Mouse (Mus musculus) CH12.LX (cell line): ENCODE results near the gene Cish. TPM values are rescaled to one million over a fixed set of nuclear protein-coding genes. Genes with fewer than 3 reads are reported as not detected.

ENCODE experiments used
- DNase-seq: peaks from one replicate; pipeline ENCODE4 v3.0.0-alpha.2; 2013; ENCODE audit errors: extremely low read depth
- H3K27ac ChIP-seq: 2 replicates; pipeline ENCODE4 v1.5.1; 2012; ENCODE audit warnings: low read depth, mild to moderate bottlenecking, control low read depth, moderate library complexity; ENCODE audit not compliant: insufficient read depth
- H3K27me3 ChIP-seq: replicated peaks from 2 replicates; pipeline ENCODE3; 2012; ENCODE audit warnings: inconsistent platforms
- H3K36me3 ChIP-seq, 2 experiments: replicated peaks in 1 of 2; 2 replicates each; pipeline versions ENCODE3 to v1.6.1; 2012; ENCODE audit warnings: inconsistent platforms in 1 of 2, low read length in 1 of 2, mild to moderate bottlenecking in 1 of 2, mixed read lengths in 1 of 2, moderate library complexity in 1 of 2; ENCODE audit not compliant: control insufficient read depth in 1 of 2, insufficient read depth in 1 of 2
- H3K4me1 ChIP-seq, 2 experiments: 2 replicates each; pipeline ENCODE4 v1.6.1; 2012; ENCODE audit warnings: inconsistent platforms in 1 of 2, moderate library complexity in 1 of 2; ENCODE audit not compliant: insufficient read depth in 2 of 2, control insufficient read depth in 1 of 2
- H3K4me2 ChIP-seq: 2 replicates; pipeline ENCODE4 v1.6.1; 2012; ENCODE audit warnings: low read depth, mild to moderate bottlenecking, control low read depth; ENCODE audit not compliant: poor library complexity, insufficient read depth, severe bottlenecking
- H3K4me3 ChIP-seq, 3 experiments: fragments of 150-350 bp in 1 of 3; sonication (generic) in 1 of 3; replicated peaks in 1 of 3; 2 replicates each; pipeline versions ENCODE3 to v1.5.1; 2011 to 2012; ENCODE audit warnings: low read depth in 2 of 3, low read length in 2 of 3, mild to moderate bottlenecking in 2 of 3, moderate library complexity in 2 of 3, control low read depth in 1 of 3, improper control_type of control experiment in 1 of 3, inconsistent platforms in 1 of 3, mixed read lengths in 1 of 3; ENCODE audit not compliant: poor library complexity in 1 of 3
- H3K79me2 ChIP-seq: replicated peaks from 2 replicates; pipeline ENCODE4 v1.6.1; 2012; ENCODE audit warnings: mild to moderate bottlenecking, moderate library complexity; ENCODE audit not compliant: control insufficient read depth, poor library complexity, insufficient read depth, severe bottlenecking; ENCODE audit errors: extremely low read depth
- H3K9ac ChIP-seq: 2 replicates; pipeline ENCODE4 v1.6.1; 2012; ENCODE audit warnings: low read depth, mild to moderate bottlenecking, control low read depth, moderate library complexity; ENCODE audit not compliant: insufficient read depth
- H3K9me3 ChIP-seq: replicated peaks from 2 replicates; pipeline ENCODE3; 2012; ENCODE audit warnings: low read length, inconsistent platforms, mixed read lengths
- CHD1 ChIP-seq: IDR thresholded peaks from 2 replicates; pipeline ENCODE4 v1.6.1; 2012; ENCODE audit warnings: low read depth, low read length, improper control_type of control experiment, inconsistent platforms
- CHD2 ChIP-seq: IDR thresholded peaks from 2 replicates; pipeline ENCODE4 v1.6.1; 2011; ENCODE audit warnings: low read length, improper control_type of control experiment
- CTCF ChIP-seq, 2 experiments: IDR thresholded peaks in 1 of 2; conservative IDR thresholded peaks in 1 of 2; 2 replicates each; pipeline ENCODE4 v1.5.1; 2011 to 2012; ENCODE audit warnings: low read depth in 2 of 2, low read length in 2 of 2, improper control_type of control experiment in 1 of 2, inconsistent platforms in 1 of 2, mild to moderate bottlenecking in 1 of 2, moderate library complexity in 1 of 2
- E2F4 ChIP-seq: IDR thresholded peaks from 2 replicates; pipeline ENCODE4 v1.6.1; 2011; ENCODE audit warnings: low read depth, low read length, improper control_type of control experiment; ENCODE audit not compliant: insufficient replicate concordance
- ETS1 ChIP-seq: conservative IDR thresholded peaks from 2 replicates; pipeline ENCODE4 v1.6.1; 2012; ENCODE audit warnings: low read depth, mild to moderate bottlenecking, inconsistent platforms, low read length, improper control_type of control experiment, moderate library complexity
- JUND ChIP-seq: conservative IDR thresholded peaks from 2 replicates; pipeline ENCODE4 v1.6.1; 2011; ENCODE audit warnings: low read depth, low read length, improper control_type of control experiment
- MAX ChIP-seq: IDR thresholded peaks from 2 replicates; pipeline ENCODE4 v1.6.1; 2011; ENCODE audit warnings: low read length, improper control_type of control experiment
- MEF2A ChIP-seq: IDR thresholded peaks from 2 replicates; pipeline ENCODE4 v1.6.1; 2014; ENCODE audit warnings: low read depth, mild to moderate bottlenecking, inconsistent platforms, low read length, improper control_type of control experiment, borderline replicate concordance
- MXI1 ChIP-seq: IDR thresholded peaks from 2 replicates; pipeline ENCODE4 v1.6.1; 2011; ENCODE audit warnings: mild to moderate bottlenecking, low read depth, low read length, improper control_type of control experiment
- MYC ChIP-seq: IDR thresholded peaks from 2 replicates; pipeline ENCODE4 v1.6.1; 2011; ENCODE audit warnings: low read depth, mild to moderate bottlenecking, improper control_type of control experiment, low read length
- RAD21 ChIP-seq: IDR thresholded peaks from 2 replicates; pipeline ENCODE4 v1.6.1; 2011; ENCODE audit warnings: low read depth, mild to moderate bottlenecking, low read length, improper control_type of control experiment, moderate library complexity
- RCOR1 ChIP-seq: conservative IDR thresholded peaks from 2 replicates; pipeline ENCODE4 v1.6.1; 2012; ENCODE audit warnings: low read depth, mild to moderate bottlenecking, inconsistent platforms, low read length, improper control_type of control experiment
- SIN3A ChIP-seq: IDR thresholded peaks from 2 replicates; pipeline ENCODE4 v1.6.1; 2012; ENCODE audit warnings: low read length, improper control_type of control experiment, inconsistent platforms
- ZNF384 ChIP-seq: IDR thresholded peaks from 2 replicates; pipeline ENCODE4 v1.6.1; 2012; ENCODE audit warnings: low read depth, low read length, improper control_type of control experiment, inconsistent platforms
- dilution Hi-C: fragments of 300-500 bp; cut with MboI; formaldehyde crosslinking; loops from 2 replicates; pipeline ENCODE4 v1.14.3; 2020; ENCODE audit warnings: low sequenced_read_pairs; ENCODE audit not compliant: extremely low pct_unique_long_range_greater_than_20kb, extremely low pct_ligation_motif_present
- in situ Hi-C: fragments of 300-500 bp; cut with MboI; formaldehyde crosslinking; loops from 3 replicates; pipeline ENCODE4 v1.14.3; 2019; ENCODE audit warnings: low sequenced_read_pairs, low pct_ligation_motif_present, low pct_unique_long_range_greater_than_20kb, mixed read lengths
- polyA plus RNA-seq: library from polyadenylated mRNA; unstranded; fragments of >175 nt; gene quantifications from 2 replicates; pipeline ENCODE4 v1.2.1, GENCODE M21; 2012; ENCODE audit warnings: low read depth; ENCODE audit not compliant: insufficient read length
- total RNA-seq, 2 experiments: library from RNA; depleted of rRNA; stranded (reverse); fragments of 300-350 nt in 1 of 2; fragments of >200 nt in 1 of 2; gene quantifications; 2 replicates each; pipeline ENCODE4 v1.2.3; 2012 to 2014

Gene Cish
- total and polyA plus RNA-seq, 3 experiments = 0.43 to 4.6 (median 3.5) TPM

- dilution Hi-C loops (no loop called here), in situ Hi-C loops (loop anchor here (5.0 to 25.0 kb wide), 3 partner anchors 40 to 635 kb away; partner anchors contain the start of genes Grm2 and Hemk1)
- TF ChIP-seq E2F4 = no peak
- Histone ChIP-seq H3K27ac (no peak overlapping the region), H3K4me1 (peaks cover 25 to 28% of the 10 kb centered on the region in 2 experiments), H3K27me3 (peaks cover 4% of the 10 kb centered on the region), H3K9ac (peak overlapping the region; percentile 94), H3K79me2 (peaks cover 5% of the 10 kb centered on the region), H3K4me2 (peak overlapping the region; percentile 94), H3K36me3 (peaks cover 16 to 25% of the 10 kb centered on the region in 2 experiments), H3K9me3 (no peaks in the 10 kb centered on the region), H3K4me3 (peak overlapping the region; percentile 63 to 93 (median 73))
- DNase-seq = no peak
Observed at GRCm38 (mm10) chr9:107297658-107298057, 1.8 kb downstream of the Cish start.

GRCm38 (mm10) chr9:107298059-107298780 is 2.4 kb downstream of the Cish start:
- peaks cover 5% of the 10 kb centered on the region for H3K79me2 ChIP-seq
- H3K27ac ChIP-seq = no peak overlapping the region
- no peaks in the 10 kb centered on the region for H3K27me3 ChIP-seq
- no peak for TF ChIP-seq ZNF384
- no peak for TF ChIP-seq SIN3A
- no peak for TF ChIP-seq CHD1
- TF ChIP-seq ETS1 = no peak
- no peak for TF ChIP-seq MXI1
- H3K9me3 ChIP-seq = no peaks in the 10 kb centered on the region
- dilution Hi-C loops = no loop called here
- peaks cover 16 to 25% of the 10 kb centered on the region in 2 experiments for H3K36me3 ChIP-seq
- H3K4me1 ChIP-seq = peaks cover 30 to 33% of the 10 kb centered on the region in 2 experiments
- in situ Hi-C loops = loop anchor here (5.0 to 25.0 kb wide), 3 partner anchors 39 to 636 kb away; partner anchors contain the start of genes Grm2 and Hemk1
- H3K9ac ChIP-seq = peak overlapping the region; percentile 16; the same call in 1 of the 2 replicates
- peak overlapping the region in 1 of 3 experiments; percentile 73 for H3K4me3 ChIP-seq
- DNase-seq = no peak
- H3K4me2 ChIP-seq = peak overlapping the region; percentile 94

- H3K4me1 ChIP-seq = peaks cover 37 to 40% of the 10 kb centered on the region in 2 experiments
Observed at GRCm38 (mm10) chr9:107298876-107299275, 3.0 kb downstream of the Cish start.

More at GRCm38 (mm10) chr9:107298876-107299275, 3.0 kb downstream of the Cish start:
- Histone ChIP-seq H3K36me3 (peaks cover 16 to 25% of the 10 kb centered on the region in 2 experiments), H3K27ac (no peak overlapping the region), H3K27me3 (no peaks in the 10 kb centered on the region), H3K79me2 (peaks cover 5% of the 10 kb centered on the region), H3K9ac (no peak overlapping the region), H3K4me3 (peak overlapping the region in 1 of 3 experiments; percentile 73), H3K9me3 (no peaks in the 10 kb centered on the region), H3K4me2 (no peak overlapping the region)
- TF ChIP-seq MYC = no peak
- TF ChIP-seq RCOR1 = no peak
- peak in 1 of 2 experiments; percentile 8; a peak in 1 of 4 replicates for TF ChIP-seq CTCF (conservative IDR thresholded peaks at IDR 0.05 in 1 of 2, IDR thresholded peaks at IDR 0.05 in 1 of 2; ENCODE audit: low read depth in 2 of 2, low read length in 2 of 2)
- TF ChIP-seq RAD21 = no peak
- no peak for TF ChIP-seq MAX
- TF ChIP-seq JUND = no peak
- no peak for TF ChIP-seq CHD2
- TF ChIP-seq MXI1 = no peak
- no peak for TF ChIP-seq MEF2A
- dilution Hi-C loops (no loop called here), in situ Hi-C loops (loop anchor here (5.0 to 25.0 kb wide), 3 partner anchors 38 to 637 kb away; partner anchors contain the start of genes Grm2 and Hemk1)
- DNase-seq = no peak
